Mouse (Mus musculus) right cerebral cortex, postnatal 10 days (tissue): Measurements from ENCODE around the gene Nrsn1.
A peak's percentile ranks its signal among the peaks of the same experiment; 100 is the strongest.
"Not testable (repeated sequence)": the region's sequence is repeated elsewhere in the genome, so short reads cannot be mapped to it uniquely, and the experiment has no call there.

ENCODE experiments used
- DNase-seq, 2 experiments: peaks; one replicate each; pipeline ENCODE4 v3.0.0; 2021; ENCODE audit warnings: low spot score in 2 of 2

Nrsn1 gene

GRCm38 (mm10) chr13:25270402-25270801, at the start of gene Nrsn1:
Nrsn1 (minus strand) TSS chr13:25270502.
- DNase-seq = not testable (repeated sequence)

- no peak for DNase-seq
Observed at GRCm38 (mm10) chr13:25312059-25312458, 41.8 kb upstream of the Nrsn1 start.

- DNase-seq = no peak
Observed at GRCm38 (mm10) chr13:25310068-25310467, 39.8 kb upstream of the Nrsn1 start.

GRCm38 (mm10) chr13:25288736-25289135, 18.4 kb upstream of the Nrsn1 start:
- no peak for DNase-seq

GRCm38 (mm10) chr13:25274934-25275565, 4.7 kb upstream of the Nrsn1 start:
- no peak for DNase-seq

- DNase-seq = no peak
Observed at GRCm38 (mm10) chr13:25272189-25272588, 1.9 kb upstream of the Nrsn1 start.

- DNase-seq = peak; percentile 85 to 88
Observed at GRCm38 (mm10) chr13:25269569-25270268, 583 bp downstream of the Nrsn1 start.

GRCm38 (mm10) chr13:25269039-25269438, 1.3 kb downstream of the Nrsn1 start:
- peak; percentile 46 to 54 for DNase-seq

- DNase-seq = no peak
Observed at GRCm38 (mm10) chr13:25262748-25263147, 7.6 kb downstream of the Nrsn1 start.

- DNase-seq = peak in 1 of 2 experiments; percentile 36
Observed at GRCm38 (mm10) chr13:25257608-25258007, 12.7 kb downstream of the Nrsn1 start.

GRCm38 (mm10) chr13:25254478-25255263, 15.6 kb downstream of the Nrsn1 start:
- DNase-seq = no peak

- no peak for DNase-seq
Observed at GRCm38 (mm10) chr13:25251893-25252292, 18.4 kb downstream of the Nrsn1 start.

GRCm38 (mm10) chr13:25220186-25220787, 50.0 kb downstream of the Nrsn1 start:
- no peak for DNase-seq

GRCm38 (mm10) chr13:25218394-25218793, 51.9 kb downstream of the Nrsn1 start:
- DNase-seq = no peak

GRCm38 (mm10) chr13:25206950-25207349, 63.4 kb downstream of the Nrsn1 start:
- no peak for DNase-seq
